Mouse (Mus musculus) heart, embryonic 11.5 days (tissue): Measurements from ENCODE around the gene Plekha5. TPM values are rescaled to one million over a fixed set of nuclear protein-coding genes. Genes with fewer than 3 reads are reported as not detected.

ENCODE experiments used
- ATAC-seq: fragments of 200-750 bp; cut with Nextera tagmentation; replicated peaks from 2 replicates; pipeline ENCODE4 v1.8.0; 2017; ENCODE audit warnings: moderate library complexity; ENCODE audit not compliant: insufficient number of reproducible peaks, low FRiP score, low TSS enrichment
- H3K27ac ChIP-seq: fragments of 300-500 bp; sonication (generic); 2 replicates; pipeline ENCODE4 v1.5.1; 2014; ENCODE audit warnings: mild to moderate bottlenecking, low read depth, low read length
- H3K27me3 ChIP-seq: fragments of 300-500 bp; sonication (generic); 2 replicates; pipeline ENCODE4 v1.6.1; 2014; ENCODE audit warnings: mild to moderate bottlenecking, low read length, mixed read lengths; ENCODE audit not compliant: control insufficient read depth, insufficient read depth
- H3K36me3 ChIP-seq: fragments of 300-500 bp; sonication (generic); 2 replicates; pipeline ENCODE4 v1.6.1; 2014; ENCODE audit warnings: mild to moderate bottlenecking, low read length, moderate library complexity, mixed read lengths; ENCODE audit not compliant: control insufficient read depth, insufficient read depth
- H3K4me1 ChIP-seq: fragments of 300-500 bp; sonication (generic); 2 replicates; pipeline ENCODE4 v1.6.1; 2014; ENCODE audit warnings: low read length; ENCODE audit not compliant: control insufficient read depth, insufficient read depth
- H3K4me2 ChIP-seq: fragments of 300-500 bp; sonication (generic); 2 replicates; pipeline ENCODE4 v1.6.1; 2014; ENCODE audit warnings: mild to moderate bottlenecking, moderate library complexity
- H3K4me3 ChIP-seq: fragments of 300-500 bp; sonication (generic); 2 replicates; pipeline ENCODE4 v1.5.1; 2014; ENCODE audit warnings: low read depth, low read length
- H3K9ac ChIP-seq: fragments of 300-500 bp; sonication (generic); 2 replicates; pipeline ENCODE4 v1.6.1; 2014; ENCODE audit warnings: mild to moderate bottlenecking, low read depth, low read length, moderate library complexity
- H3K9me3 ChIP-seq: fragments of 300-500 bp; sonication (generic); replicated peaks from 2 replicates; pipeline ENCODE4 v1.6.1; 2016; ENCODE audit warnings: low read length; ENCODE audit not compliant: control insufficient read depth
- WGBS: fragments of 180-500 bp; shearing (Covaris S2); extraction: QIAGEN DNeasy Blood & Tissue Kit; methylation state at CpG from one replicate; pipeline ENCODE4 v1.1.7; 2014; ENCODE audit not compliant: insufficient replicate concordance; 5-methylcytosine and 5-hydroxymethylcytosine counted together
- polyA plus RNA-seq: library from polyadenylated mRNA; unstranded; fragments of >200 nt; fragmentation: Nextera tagmentation; extraction: Ambion mirVana; gene quantifications from 2 replicates; pipeline ENCODE4 v1.2.1, GENCODE M21; 2014

The Plekha5 gene
- polyA plus RNA-seq, 1 experiment from 2014 or later: 25.7 TPM

- Histone ChIP-seq H3K27ac (peak overlapping the region; percentile 4; the same call in 1 of the 2 replicates), H3K9me3 (no peaks in the 10 kb centered on the region), H3K4me2 (no peak overlapping the region), H3K36me3 (no peaks in the 10 kb centered on the region), H3K9ac (no peak overlapping the region), H3K27me3 (no peaks in the 10 kb centered on the region), H3K4me3 (no peak overlapping the region), H3K4me1 (peaks cover 8% of the 10 kb centered on the region)
- ATAC-seq: peak; percentile 71
- 28% methylated on average over 2 of the region's 2 CpGs for WGBS
These were observed 53.1 kb downstream of the Plekha5 start for GRCm38 (mm10) chr6:140476981-140477380.

GRCm38 (mm10) chr6:140478031-140478430, 54.2 kb downstream of the Plekha5 start:
- Histone ChIP-seq H3K4me3 (no peak overlapping the region), H3K9ac (no peak overlapping the region), H3K36me3 (no peaks in the 10 kb centered on the region), H3K4me1 (peaks cover 10% of the 10 kb centered on the region), H3K4me2 (no peak overlapping the region), H3K9me3 (no peaks in the 10 kb centered on the region), H3K27me3 (no peaks in the 10 kb centered on the region), H3K27ac (no peak overlapping the region)
- WGBS: 53% methylated on average over 7 of the region's 7 CpGs
- ATAC-seq: no peak

GRCm38 (mm10) chr6:140478943-140479342, 55.1 kb downstream of the Plekha5 start:
- Histone ChIP-seq H3K9ac (no peak overlapping the region), H3K27ac (no peak overlapping the region), H3K4me1 (peaks cover 18% of the 10 kb centered on the region), H3K9me3 (no peaks in the 10 kb centered on the region), H3K36me3 (no peaks in the 10 kb centered on the region), H3K4me3 (no peak overlapping the region), H3K27me3 (no peaks in the 10 kb centered on the region), H3K4me2 (no peak overlapping the region)
- 88% methylated on average over 5 of the region's 5 CpGs for WGBS
- no peak for ATAC-seq

GRCm38 (mm10) chr6:140480425-140481081, 56.7 kb downstream of the Plekha5 start:
- Histone ChIP-seq H3K9ac (no peak overlapping the region), H3K36me3 (no peaks in the 10 kb centered on the region), H3K4me1 (peaks cover 22% of the 10 kb centered on the region), H3K27me3 (no peaks in the 10 kb centered on the region), H3K27ac (no peak overlapping the region), H3K4me2 (no peak overlapping the region), H3K9me3 (no peaks in the 10 kb centered on the region), H3K4me3 (no peak overlapping the region)
- 83% methylated on average over 10 of the region's 10 CpGs for WGBS
- no peak for ATAC-seq

GRCm38 (mm10) chr6:140481701-140482460, 58.0 kb downstream of the Plekha5 start:
- ATAC-seq: 0 out of 2 replicates have a peak, but pooled peaks have one; percentile 42

GRCm38 (mm10) chr6:140484170-140484569, 60.3 kb downstream of the Plekha5 start:
- no peak overlapping the region for H3K9ac ChIP-seq
- H3K4me1 ChIP-seq: peaks cover 19% of the 10 kb centered on the region
- no peak for ATAC-seq
- no peaks in the 10 kb centered on the region for H3K27me3 ChIP-seq
- H3K9me3 ChIP-seq: no peaks in the 10 kb centered on the region
- no peak overlapping the region for H3K4me3 ChIP-seq
- peak overlapping the region; percentile 19 for H3K4me2 ChIP-seq
- H3K36me3 ChIP-seq: no peaks in the 10 kb centered on the region
- peak overlapping the region; percentile 16 for H3K27ac ChIP-seq
- WGBS: 60% methylated on average over 9 of the region's 9 CpGs

More at GRCm38 (mm10) chr6:140481701-140482460, 58.0 kb downstream of the Plekha5 start:
- Histone ChIP-seq H3K4me1 (peaks cover 21% of the 10 kb centered on the region), H3K4me2 (no peak overlapping the region; the same call in 1 of the 2 replicates), H3K36me3 (no peaks in the 10 kb centered on the region), H3K4me3 (no peak overlapping the region), H3K9ac (no peak overlapping the region), H3K27me3 (no peaks in the 10 kb centered on the region), H3K9me3 (no peaks in the 10 kb centered on the region), H3K27ac (peak overlapping the region; percentile 50)
- 37% methylated on average over 7 of the region's 7 CpGs for WGBS

GRCm38 (mm10) chr6:140485636-140486035, 61.8 kb downstream of the Plekha5 start:
- no peak overlapping the region for H3K4me2 ChIP-seq
- no peaks in the 10 kb centered on the region for H3K36me3 ChIP-seq
- no peak overlapping the region for H3K9ac ChIP-seq
- H3K4me3 ChIP-seq: no peak overlapping the region
- H3K4me1 ChIP-seq: peaks cover 19% of the 10 kb centered on the region
- 84% methylated on average over 6 of the region's 6 CpGs for WGBS
- H3K27me3 ChIP-seq: no peaks in the 10 kb centered on the region
- no peaks in the 10 kb centered on the region for H3K9me3 ChIP-seq
- no peak for ATAC-seq
- no peak overlapping the region for H3K27ac ChIP-seq

GRCm38 (mm10) chr6:140486685-140487084, 62.8 kb downstream of the Plekha5 start:
- H3K27me3 ChIP-seq: no peaks in the 10 kb centered on the region
- no peak overlapping the region for H3K4me3 ChIP-seq
- no peak for ATAC-seq
- 92% methylated on average over 5 of the region's 5 CpGs for WGBS
- no peaks in the 10 kb centered on the region for H3K36me3 ChIP-seq
- no peak overlapping the region for H3K9ac ChIP-seq
- H3K27ac ChIP-seq: no peak overlapping the region
- no peaks in the 10 kb centered on the region for H3K9me3 ChIP-seq
- peaks cover 21% of the 10 kb centered on the region for H3K4me1 ChIP-seq
- H3K4me2 ChIP-seq: no peak overlapping the region
